Mouse (Mus musculus): Measurements from ENCODE around the gene Tmem127. TPM values are rescaled to one million over a fixed set of nuclear protein-coding genes. Genes with fewer than 3 reads are reported as not detected.
"Not testable (repeated sequence)": the region's sequence is repeated elsewhere in the genome, so short reads cannot be mapped to it uniquely, and the experiment has no call there.

Tmem127 gene
- polyA plus RNA-seq, 1 experiment: 1.9 TPM

GRCm38 (mm10) chr2:127274590-127274989 lies 26.9 kb downstream of the Tmem127 start:
- Histone ChIP-seq H3K36me3 (ENCODE audit: control insufficient read depth) (peaks cover 25% of the 10 kb centered on the region), H3K4me3 (replicated peaks) (no peak overlapping the region), H3K9me3 (ENCODE audit: control insufficient read depth, low read length) (no peaks in the 10 kb centered on the region), H3K4me1 (ENCODE audit: control insufficient read depth) (peaks cover 31% of the 10 kb centered on the region), H3K27me3 (ENCODE audit: control insufficient read depth) (no peaks in the 10 kb centered on the region)
- TF ChIP-seq TAL1 (IDR thresholded peaks at IDR 0.05; ENCODE audit: low read length): no peak
- TF ChIP-seq GATA1 (IDR thresholded peaks at IDR 0.05; ENCODE audit: low read length): no peak

- Histone ChIP-seq H3K36me3 (ENCODE audit: control insufficient read depth) (peaks cover 31% of the 10 kb centered on the region), H3K4me3 (replicated peaks) (no peak overlapping the region), H3K27me3 (ENCODE audit: control insufficient read depth) (no peaks in the 10 kb centered on the region), H3K9me3 (ENCODE audit: control insufficient read depth, low read length) (no peaks in the 10 kb centered on the region), H3K4me1 (ENCODE audit: control insufficient read depth) (peaks cover 31% of the 10 kb centered on the region)
- TF ChIP-seq GATA1 (IDR thresholded peaks at IDR 0.05; ENCODE audit: low read length): no peak
- TF ChIP-seq TAL1 (IDR thresholded peaks at IDR 0.05; ENCODE audit: low read length): no peak
Observed at GRCm38 (mm10) chr2:127275551-127276320, 28.0 kb downstream of the Tmem127 start.

- Histone ChIP-seq H3K36me3 (ENCODE audit: control insufficient read depth) (peaks cover 38% of the 10 kb centered on the region), H3K4me3 (replicated peaks) (no peak overlapping the region), H3K27me3 (ENCODE audit: control insufficient read depth) (no peaks in the 10 kb centered on the region), H3K9me3 (ENCODE audit: control insufficient read depth, low read length) (no peaks in the 10 kb centered on the region), H3K4me1 (ENCODE audit: control insufficient read depth) (peaks cover 19% of the 10 kb centered on the region)
- TF ChIP-seq TAL1 (IDR thresholded peaks at IDR 0.05; ENCODE audit: low read length) (no peak), GATA1 (IDR thresholded peaks at IDR 0.05; ENCODE audit: low read length) (no peak)
Observed at GRCm38 (mm10) chr2:127278162-127278561, 30.5 kb downstream of the Tmem127 start.

- peaks cover 92% of the 10 kb centered on the region for H3K36me3 ChIP-seq (ENCODE audit: control insufficient read depth)
- H3K4me1 ChIP-seq (ENCODE audit: control insufficient read depth): no peaks in the 10 kb centered on the region
- H3K9me3 ChIP-seq (ENCODE audit: control insufficient read depth, low read length): no peaks in the 10 kb centered on the region
- no peak for TF ChIP-seq GATA1 (IDR thresholded peaks at IDR 0.05; ENCODE audit: low read length)
- no peak for TF ChIP-seq TAL1 (IDR thresholded peaks at IDR 0.05; ENCODE audit: low read length)
- no peaks in the 10 kb centered on the region for H3K27me3 ChIP-seq (ENCODE audit: control insufficient read depth)
- H3K4me3 ChIP-seq (replicated peaks): no peak overlapping the region
Observed at GRCm38 (mm10) chr2:127292250-127292649, 44.5 kb downstream of the Tmem127 start.

GRCm38 (mm10) chr2:127297001-127297805 lies 49.5 kb downstream of the Tmem127 start:
- no peak for TF ChIP-seq TAL1 (IDR thresholded peaks at IDR 0.05; ENCODE audit: low read length)
- no peak for TF ChIP-seq GATA1 (IDR thresholded peaks at IDR 0.05; ENCODE audit: low read length)
- Histone ChIP-seq H3K27me3 (ENCODE audit: control insufficient read depth) (no peaks in the 10 kb centered on the region), H3K4me1 (ENCODE audit: control insufficient read depth) (no peaks in the 10 kb centered on the region), H3K36me3 (ENCODE audit: control insufficient read depth) (peaks cover 99% of the 10 kb centered on the region), H3K4me3 (replicated peaks) (no peak overlapping the region), H3K9me3 (ENCODE audit: control insufficient read depth, low read length) (peaks cover under 1% of the 10 kb centered on the region; the same call in 1 of the 2 replicates)

- H3K36me3 ChIP-seq (ENCODE audit: control insufficient read depth): peaks cover 91% of the 10 kb centered on the region
- TF ChIP-seq GATA1 (IDR thresholded peaks at IDR 0.05; ENCODE audit: low read length): no peak
- TF ChIP-seq TAL1 (IDR thresholded peaks at IDR 0.05; ENCODE audit: low read length): no peak
- no peaks in the 10 kb centered on the region for H3K27me3 ChIP-seq (ENCODE audit: control insufficient read depth)
- H3K9me3 ChIP-seq (ENCODE audit: control insufficient read depth, low read length): peaks cover 4% of the 10 kb centered on the region; the same call in 1 of the 2 replicates
- no peaks in the 10 kb centered on the region for H3K4me1 ChIP-seq (ENCODE audit: control insufficient read depth)
- H3K4me3 ChIP-seq (replicated peaks): no peak overlapping the region
Observed at GRCm38 (mm10) chr2:127298056-127298455, 50.3 kb downstream of the Tmem127 start.

- Histone ChIP-seq H3K4me3 (replicated peaks) (no peak overlapping the region), H3K4me1 (ENCODE audit: control insufficient read depth) (no peaks in the 10 kb centered on the region), H3K27me3 (ENCODE audit: control insufficient read depth) (no peaks in the 10 kb centered on the region), H3K36me3 (ENCODE audit: control insufficient read depth) (peaks cover 65% of the 10 kb centered on the region), H3K9me3 (ENCODE audit: control insufficient read depth, low read length) (peaks cover 4% of the 10 kb centered on the region; the same call in 1 of the 2 replicates)
- TF ChIP-seq TAL1 (IDR thresholded peaks at IDR 0.05; ENCODE audit: low read length) (no peak), GATA1 (IDR thresholded peaks at IDR 0.05; ENCODE audit: low read length) (no peak)
Observed at GRCm38 (mm10) chr2:127300701-127301100, 53.0 kb downstream of the Tmem127 start.

- peaks cover 4% of the 10 kb centered on the region; the same call in 1 of the 2 replicates for H3K9me3 ChIP-seq (ENCODE audit: control insufficient read depth, low read length)
- H3K27me3 ChIP-seq (ENCODE audit: control insufficient read depth): no peaks in the 10 kb centered on the region
- peaks cover 53% of the 10 kb centered on the region for H3K36me3 ChIP-seq (ENCODE audit: control insufficient read depth)
- no peak overlapping the region for H3K4me3 ChIP-seq (replicated peaks)
- no peak for TF ChIP-seq TAL1 (IDR thresholded peaks at IDR 0.05; ENCODE audit: low read length)
- H3K4me1 ChIP-seq (ENCODE audit: control insufficient read depth): no peaks in the 10 kb centered on the region
Observed at GRCm38 (mm10) chr2:127301883-127302282, 54.2 kb downstream of the Tmem127 start.

GRCm38 (mm10) chr2:127304192-127304591 lies 56.5 kb downstream of the Tmem127 start:
- H3K27me3 ChIP-seq (ENCODE audit: control insufficient read depth): not testable (repeated sequence)

More at GRCm38 (mm10) chr2:127304192-127304591, 56.5 kb downstream of the Tmem127 start:
- H3K9me3 ChIP-seq (ENCODE audit: control insufficient read depth, low read length); H3K4me1 ChIP-seq (ENCODE audit: control insufficient read depth); H3K4me3 ChIP-seq (replicated peaks): not testable (repeated sequence)
- H3K36me3 ChIP-seq (ENCODE audit: control insufficient read depth): peaks cover 30% of the 10 kb centered on the region
